Mouse (Mus musculus): ENCODE measurements around the gene Hspa1b. TPM values are rescaled to one million over a fixed set of nuclear protein-coding genes. Genes with fewer than 3 reads are reported as not detected.
"Not testable (repeated sequence)": the region's sequence is repeated elsewhere in the genome, so short reads cannot be mapped to it uniquely, and the experiment has no call there.

Gene Hspa1b
- polyA plus RNA-seq, 1 experiment from 2014 or later: 0.17 TPM

DNA sequence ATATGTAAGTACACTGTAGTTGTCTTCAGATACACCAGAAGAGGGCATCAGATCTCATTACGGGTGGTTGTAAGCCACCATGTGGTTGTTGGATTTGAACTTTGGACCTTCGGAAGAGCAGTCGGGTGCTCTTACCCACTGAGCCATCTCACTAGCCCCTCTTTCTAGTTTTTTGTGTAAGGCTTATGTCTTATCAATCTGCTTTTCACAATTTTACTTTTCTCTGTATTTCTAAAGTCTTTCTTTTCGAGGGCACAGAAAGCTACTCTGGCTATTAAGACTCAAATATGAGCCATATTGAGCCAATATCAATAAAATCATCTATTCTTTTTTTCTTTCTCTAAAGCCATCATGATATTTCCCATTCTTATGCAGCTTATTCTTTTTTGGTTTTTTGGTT lies 36.2 kb upstream of the Hspa1b start:
- H3K4me1 ChIP-seq (ENCODE audit: control insufficient read depth, insufficient read depth, low read length); H3K27me3 ChIP-seq (ENCODE audit: control insufficient read depth, insufficient read depth, low read length); H3K4me2 ChIP-seq (ENCODE audit: low read length); H3K9me3 ChIP-seq (ENCODE audit: control insufficient read depth, low read length); H3K27ac ChIP-seq (replicated peaks; ENCODE audit: low read depth, low read length); H3K36me3 ChIP-seq (ENCODE audit: control insufficient read depth, insufficient read depth, low read length); H3K9ac ChIP-seq (replicated peaks; ENCODE audit: low read length); DNase-seq; ATAC-seq (ENCODE audit: low FRiP score, low TSS enrichment); H3K4me3 ChIP-seq (replicated peaks; ENCODE audit: low read depth, low read length): not testable (repeated sequence)
- WGBS: 97% methylated on average over 4 of the region's 4 CpGs

- no peak overlapping the region for H3K4me3 ChIP-seq (replicated peaks; ENCODE audit: low read depth, low read length)
- no peak overlapping the region for H3K4me2 ChIP-seq (ENCODE audit: low read length)
- DNase-seq (no peak), ATAC-seq (ENCODE audit: low FRiP score, low TSS enrichment) (no peak)
- no peaks in the 10 kb centered on the region for H3K27me3 ChIP-seq (ENCODE audit: control insufficient read depth, insufficient read depth, low read length)
- H3K9ac ChIP-seq (replicated peaks; ENCODE audit: low read length): no peak overlapping the region
- no peaks in the 10 kb centered on the region for H3K9me3 ChIP-seq (ENCODE audit: control insufficient read depth, low read length)
- peaks cover 11% of the 10 kb centered on the region for H3K36me3 ChIP-seq (ENCODE audit: control insufficient read depth, insufficient read depth, low read length)
- H3K27ac ChIP-seq (replicated peaks; ENCODE audit: low read depth, low read length): no peak overlapping the region
- no peaks in the 10 kb centered on the region for H3K4me1 ChIP-seq (ENCODE audit: control insufficient read depth, insufficient read depth, low read length)
Measured at GRCm38 (mm10) chr17:34994751-34995150, 35.7 kb upstream of the Hspa1b start.

DNA sequence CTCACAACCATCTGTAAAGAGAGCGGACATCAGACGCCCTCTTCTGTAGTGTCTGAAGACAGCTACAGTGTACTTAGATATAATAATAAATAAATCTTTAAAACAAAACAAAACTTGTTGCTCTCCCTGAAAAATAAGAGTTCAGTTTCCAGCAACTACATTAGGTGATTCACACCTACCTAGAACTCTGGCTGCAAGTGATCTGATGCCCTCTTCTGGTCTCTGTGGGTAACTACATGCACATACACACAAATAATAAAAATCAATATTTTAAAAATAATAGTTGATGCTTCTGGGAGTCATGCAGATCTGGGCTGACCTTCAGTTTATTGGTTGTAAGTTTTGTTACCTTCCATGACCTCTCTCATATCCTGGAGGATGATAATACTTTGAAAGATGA lies 25.2 kb upstream of the Hspa1b start:
- 78% methylated on average over 2 of the region's 2 CpGs for WGBS
- H3K36me3 ChIP-seq (ENCODE audit: control insufficient read depth, insufficient read depth, low read length): peaks cover 24% of the 10 kb centered on the region
- H3K4me2 ChIP-seq (ENCODE audit: low read length): no peak overlapping the region
- no peaks in the 10 kb centered on the region for H3K9me3 ChIP-seq (ENCODE audit: control insufficient read depth, low read length)
- ATAC-seq (ENCODE audit: low FRiP score, low TSS enrichment): no peak
- H3K4me1 ChIP-seq (ENCODE audit: control insufficient read depth, insufficient read depth, low read length): peaks cover 12% of the 10 kb centered on the region
- no peaks in the 10 kb centered on the region for H3K27me3 ChIP-seq (ENCODE audit: control insufficient read depth, insufficient read depth, low read length)
- H3K4me3 ChIP-seq (replicated peaks; ENCODE audit: low read depth, low read length): no peak overlapping the region
- no peak overlapping the region for H3K9ac ChIP-seq (replicated peaks; ENCODE audit: low read length)
- peak; percentile 73 for DNase-seq
- no peak overlapping the region for H3K27ac ChIP-seq (replicated peaks; ENCODE audit: low read depth, low read length)

DNA sequence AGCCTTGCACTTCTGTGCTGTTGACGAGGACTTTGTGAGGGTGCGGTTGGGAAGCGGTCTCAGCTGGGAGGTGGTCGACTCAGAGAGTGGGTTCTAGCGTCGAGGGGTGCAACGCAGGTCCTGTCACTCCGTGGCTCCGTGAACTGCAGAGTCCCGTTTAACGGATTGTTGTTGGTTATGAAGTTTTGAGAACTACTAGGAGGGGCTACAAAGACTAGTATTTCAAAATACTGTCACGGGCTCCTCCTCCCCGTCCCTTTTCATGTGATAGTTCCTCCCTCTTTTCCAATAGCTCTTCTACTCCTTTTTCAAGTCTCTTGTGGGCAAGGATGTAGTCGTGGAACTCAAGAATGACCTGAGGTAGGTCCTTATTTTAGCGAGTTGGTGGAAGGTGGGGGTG lies 23.3 kb upstream of the Hspa1b start:
- peak overlapping the region; percentile 84 for H3K9ac ChIP-seq (replicated peaks; ENCODE audit: low read length)
- ATAC-seq (ENCODE audit: low FRiP score, low TSS enrichment) (no peak), DNase-seq (no peak)
- no peaks in the 10 kb centered on the region for H3K27me3 ChIP-seq (ENCODE audit: control insufficient read depth, insufficient read depth, low read length)
- WGBS: under 1% methylated on average over 15 of the region's 15 CpGs
- peak overlapping the region; percentile 82 for H3K4me3 ChIP-seq (replicated peaks; ENCODE audit: low read depth, low read length)
- peaks cover 12% of the 10 kb centered on the region for H3K4me1 ChIP-seq (ENCODE audit: control insufficient read depth, insufficient read depth, low read length)
- H3K9me3 ChIP-seq (ENCODE audit: control insufficient read depth, low read length): no peaks in the 10 kb centered on the region
- H3K4me2 ChIP-seq (ENCODE audit: low read length): peak overlapping the region; percentile 96
- peak overlapping the region; percentile 96 for H3K27ac ChIP-seq (replicated peaks; ENCODE audit: low read depth, low read length)
- H3K36me3 ChIP-seq (ENCODE audit: control insufficient read depth, insufficient read depth, low read length): peaks cover 15% of the 10 kb centered on the region

- H3K9ac ChIP-seq (replicated peaks; ENCODE audit: low read length): peak within 1 kb of the TSS; percentile 84
- H3K4me2 ChIP-seq (ENCODE audit: low read length): peak within 1 kb of the TSS; percentile 96
- peaks cover 12% of the 10 kb centered on the region for H3K4me1 ChIP-seq (ENCODE audit: control insufficient read depth, insufficient read depth, low read length)
- WGBS: under 1% methylated on average over 58 of the region's 58 CpGs
- peak; percentile 96 for ATAC-seq (ENCODE audit: low FRiP score, low TSS enrichment)
- peak within 1 kb of the TSS; percentile 96 for H3K27ac ChIP-seq (replicated peaks; ENCODE audit: low read depth, low read length)
- peaks cover 16% of the 10 kb centered on the region for H3K36me3 ChIP-seq (ENCODE audit: control insufficient read depth, insufficient read depth, low read length)
- peak; percentile 96 for DNase-seq
- H3K4me3 ChIP-seq (replicated peaks; ENCODE audit: low read depth, low read length): peak within 1 kb of the TSS; percentile 82
- H3K9me3 ChIP-seq (ENCODE audit: control insufficient read depth, low read length): no peaks in the 10 kb centered on the region
- no peaks in the 10 kb centered on the region for H3K27me3 ChIP-seq (ENCODE audit: control insufficient read depth, insufficient read depth, low read length)
Measured at GRCm38 (mm10) chr17:34981690-34982180, 22.7 kb upstream of the Hspa1b start, which contains the start of gene Lsm2. Gene Lsm2 (plus strand): TSS chr17:34981862.

DNA sequence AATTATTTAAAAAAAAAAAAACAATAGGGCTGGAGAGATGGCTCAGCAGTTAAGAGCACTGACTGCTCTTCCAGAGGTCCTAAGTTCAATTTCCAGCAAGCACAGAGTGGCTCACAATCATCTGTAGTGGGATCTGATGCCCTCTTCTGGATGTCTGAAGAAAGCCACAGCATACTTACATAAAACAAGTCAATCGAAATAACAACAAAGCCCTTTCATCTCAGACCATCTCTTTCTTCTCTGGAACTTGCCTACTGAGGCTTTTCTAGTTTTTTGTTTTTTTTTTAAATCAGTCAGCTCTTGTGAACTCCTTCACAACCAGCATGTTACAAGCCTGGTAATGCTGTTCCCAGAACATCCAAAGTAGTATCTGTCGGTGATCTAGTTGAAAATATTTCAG lies 21.6 kb upstream of the Hspa1b start:
- Histone ChIP-seq H3K4me3 (replicated peaks; ENCODE audit: low read depth, low read length) (peak overlapping the region; percentile 82), H3K9me3 (ENCODE audit: control insufficient read depth, low read length) (no peaks in the 10 kb centered on the region), H3K9ac (replicated peaks; ENCODE audit: low read length) (peak overlapping the region; percentile 84), H3K4me1 (ENCODE audit: control insufficient read depth, insufficient read depth, low read length) (peaks cover 12% of the 10 kb centered on the region), H3K36me3 (ENCODE audit: control insufficient read depth, insufficient read depth, low read length) (peaks cover 8% of the 10 kb centered on the region), H3K27me3 (ENCODE audit: control insufficient read depth, insufficient read depth, low read length) (no peaks in the 10 kb centered on the region), H3K27ac (replicated peaks; ENCODE audit: low read depth, low read length) (0 out of 2 replicates have a peak overlapping the region, but pooled peaks have one; percentile 27), H3K4me2 (ENCODE audit: low read length) (peak overlapping the region; percentile 96)
- ATAC-seq (ENCODE audit: low FRiP score, low TSS enrichment): no peak
- peak; percentile 75 for DNase-seq
- WGBS: 18% methylated on average over 2 of the region's 2 CpGs

GRCm38 (mm10) chr17:34979631-34980030 lies 20.6 kb upstream of the Hspa1b start:
- ATAC-seq (ENCODE audit: low FRiP score, low TSS enrichment): no peak
- 93% methylated on average over 4 of the region's 4 CpGs for WGBS

DNA sequence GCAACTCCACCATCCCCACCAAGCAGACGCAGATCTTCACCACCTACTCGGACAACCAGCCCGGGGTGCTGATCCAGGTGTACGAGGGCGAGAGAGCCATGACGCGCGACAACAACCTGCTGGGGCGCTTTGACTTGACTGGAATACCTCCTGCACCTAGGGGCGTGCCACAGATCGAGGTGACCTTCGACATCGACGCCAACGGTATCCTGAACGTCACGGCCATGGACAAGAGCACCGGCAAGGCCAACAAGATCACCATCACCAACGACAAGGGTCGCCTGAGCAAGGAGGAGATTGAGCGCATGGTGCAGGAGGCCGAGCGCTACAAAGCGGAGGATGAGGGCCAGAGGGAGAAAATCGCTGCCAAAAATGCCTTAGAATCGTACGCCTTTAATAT lies 19.2 kb upstream of the Hspa1b start:
- Histone ChIP-seq H3K36me3 (ENCODE audit: control insufficient read depth, insufficient read depth, low read length) (0 out of 2 replicates have a peak, but pooled peaks cover 2% of the 10 kb centered on the region), H3K4me3 (replicated peaks; ENCODE audit: low read depth, low read length) (no peak overlapping the region), H3K9me3 (ENCODE audit: control insufficient read depth, low read length) (no peaks in the 10 kb centered on the region), H3K4me2 (ENCODE audit: low read length) (no peak overlapping the region), H3K27me3 (ENCODE audit: control insufficient read depth, insufficient read depth, low read length) (no peaks in the 10 kb centered on the region), H3K27ac (replicated peaks; ENCODE audit: low read depth, low read length) (no peak overlapping the region), H3K9ac (replicated peaks; ENCODE audit: low read length) (no peak overlapping the region), H3K4me1 (ENCODE audit: control insufficient read depth, insufficient read depth, low read length) (peaks cover 12% of the 10 kb centered on the region)
- ATAC-seq (ENCODE audit: low FRiP score, low TSS enrichment): no peak
- DNase-seq: no peak
- 91% methylated on average over 27 of the region's 27 CpGs for WGBS

More at GRCm38 (mm10) chr17:34979631-34980030, 20.6 kb upstream of the Hspa1b start:
- H3K36me3 ChIP-seq (ENCODE audit: control insufficient read depth, insufficient read depth, low read length): 0 out of 2 replicates have a peak, but pooled peaks cover 2% of the 10 kb centered on the region
- H3K9me3 ChIP-seq (ENCODE audit: control insufficient read depth, low read length): no peaks in the 10 kb centered on the region
- H3K9ac ChIP-seq (replicated peaks; ENCODE audit: low read length): no peak overlapping the region
- H3K4me1 ChIP-seq (ENCODE audit: control insufficient read depth, insufficient read depth, low read length): peaks cover 12% of the 10 kb centered on the region
- DNase-seq: no peak
- no peak overlapping the region for H3K27ac ChIP-seq (replicated peaks; ENCODE audit: low read depth, low read length)
- H3K4me3 ChIP-seq (replicated peaks; ENCODE audit: low read depth, low read length): no peak overlapping the region
- H3K4me2 ChIP-seq (ENCODE audit: low read length): no peak overlapping the region
- H3K27me3 ChIP-seq (ENCODE audit: control insufficient read depth, insufficient read depth, low read length): no peaks in the 10 kb centered on the region

GRCm38 (mm10) chr17:34977000-34977399 lies 18.0 kb upstream of the Hspa1b start:
- no peak overlapping the region for H3K4me3 ChIP-seq (replicated peaks; ENCODE audit: low read depth, low read length)
- DNase-seq (no peak), ATAC-seq (ENCODE audit: low FRiP score, low TSS enrichment) (no peak)
- H3K4me1 ChIP-seq (ENCODE audit: control insufficient read depth, insufficient read depth, low read length): peaks cover 10% of the 10 kb centered on the region
- 0 out of 2 replicates have a peak, but pooled peaks cover 2% of the 10 kb centered on the region for H3K36me3 ChIP-seq (ENCODE audit: control insufficient read depth, insufficient read depth, low read length)
- no peaks in the 10 kb centered on the region for H3K9me3 ChIP-seq (ENCODE audit: control insufficient read depth, low read length)
- WGBS: 96% methylated on average over 20 of the region's 20 CpGs
- H3K27me3 ChIP-seq (ENCODE audit: control insufficient read depth, insufficient read depth, low read length): no peaks in the 10 kb centered on the region
- H3K4me2 ChIP-seq (ENCODE audit: low read length): no peak overlapping the region
- H3K27ac ChIP-seq (replicated peaks; ENCODE audit: low read depth, low read length): no peak overlapping the region
- no peak overlapping the region for H3K9ac ChIP-seq (replicated peaks; ENCODE audit: low read length)
